Mouse (Mus musculus) heart, postnatal 0 days (tissue): Measurements from ENCODE around the gene Tmem242. TPM values are rescaled to one million over a fixed set of nuclear protein-coding genes. Genes with fewer than 3 reads are reported as not detected.

Source experiments
- ATAC-seq: fragments of 200-750 bp; cut with Nextera tagmentation; 2 replicates; pipeline ENCODE4 v1.8.0; 2017; ENCODE audit warnings: low read depth, moderate number of reproducible peaks, moderate library complexity; ENCODE audit not compliant: insufficient read depth
- DNase-seq: peaks from one replicate; pipeline ENCODE4 v3.0.0-alpha.2; 2016; ENCODE audit warnings: low spot score
- H3K27ac ChIP-seq: fragments of 300-500 bp; sonication (generic); 2 replicates; pipeline ENCODE4 v1.5.1; 2014; ENCODE audit warnings: low read depth, mild to moderate bottlenecking
- H3K27me3 ChIP-seq: fragments of 300-500 bp; sonication (generic); 2 replicates; pipeline ENCODE4 v1.6.1; 2014; ENCODE audit warnings: low read length, mixed read lengths; ENCODE audit not compliant: control insufficient read depth, insufficient read depth
- H3K36me3 ChIP-seq: fragments of 300-500 bp; sonication (generic); replicated peaks from 2 replicates; pipeline ENCODE4 v1.6.1; 2014; ENCODE audit warnings: low read length, mixed read lengths; ENCODE audit not compliant: control insufficient read depth, insufficient read depth
- H3K4me1 ChIP-seq: fragments of 300-500 bp; sonication (generic); 2 replicates; pipeline ENCODE4 v1.6.1; 2014; ENCODE audit warnings: antibody characterized with exemption; ENCODE audit not compliant: control insufficient read depth, insufficient read depth
- H3K4me2 ChIP-seq: fragments of 300-500 bp; sonication (generic); 2 replicates; pipeline ENCODE4 v1.6.1; 2014; ENCODE audit warnings: low read depth, mild to moderate bottlenecking, low read length, moderate library complexity
- H3K4me3 ChIP-seq: fragments of 300-500 bp; sonication (generic); 2 replicates; pipeline ENCODE4 v1.5.1; 2014; ENCODE audit warnings: low read depth, low read length
- H3K9ac ChIP-seq: fragments of 300-500 bp; sonication (generic); replicated peaks from 2 replicates; pipeline ENCODE4 v1.6.1; 2014; ENCODE audit warnings: low read depth, low read length, mixed read lengths
- H3K9me3 ChIP-seq: fragments of 300-500 bp; sonication (generic); replicated peaks from 2 replicates; pipeline ENCODE4 v1.6.1; 2016; ENCODE audit warnings: low read length; ENCODE audit not compliant: control insufficient read depth
- CTCF ChIP-seq: IDR thresholded peaks from 2 replicates; pipeline ENCODE4 v1.5.1; 2016; ENCODE audit warnings: antibody characterized with exemption, control low read depth, low read depth
- EP300 ChIP-seq: IDR thresholded peaks from 2 replicates; pipeline ENCODE4 v1.6.1; 2016; ENCODE audit warnings: antibody characterized with exemption, low read depth
- WGBS: fragments of 180-500 bp; shearing (Covaris S2); extraction: QIAGEN DNeasy Blood & Tissue Kit; methylation state at CpG from one replicate; pipeline ENCODE4 v1.1.7; 2014; 5-methylcytosine and 5-hydroxymethylcytosine counted together
- polyA plus RNA-seq: library from polyadenylated mRNA; unstranded; fragments of >200 nt; fragmentation: Nextera tagmentation; extraction: Ambion mirVana; gene quantifications from 2 replicates; pipeline ENCODE4 v1.2.1, GENCODE M21; 2015
- total RNA-seq: library from RNA; depleted of rRNA; stranded (reverse); fragments of >200 nt; gene quantifications from 2 replicates; pipeline ENCODE4 v1.2.3, GENCODE M21; 2014; ENCODE audit warnings: low replicate concordance

Gene Tmem242
- total and polyA plus RNA-seq, 2 experiments from 2014 or later = 81.7 to 150 TPM

- WGBS = 41% methylated on average over 6 of the region's 6 CpGs
- Histone ChIP-seq H3K4me3 (no peak overlapping the region), H3K4me2 (no peak overlapping the region)
Observed at GRCm38 (mm10) chr17:5407030-5407429, 33.0 kb downstream of the Tmem242 start.

GRCm38 (mm10) chr17:5406566-5406965 lies 33.5 kb downstream of the Tmem242 start:
- ATAC-seq = no peak
- DNase-seq = no peak
- no peak overlapping the region for H3K4me2 ChIP-seq
- peaks cover 15% of the 10 kb centered on the region for H3K36me3 ChIP-seq
- H3K27me3 ChIP-seq = peaks cover 8% of the 10 kb centered on the region
- H3K4me3 ChIP-seq = no peak overlapping the region
- WGBS = 27% methylated on average over 10 of the region's 10 CpGs
- H3K4me1 ChIP-seq = 0 out of 2 replicates have a peak, but pooled peaks cover 3% of the 10 kb centered on the region
- no peaks in the 10 kb centered on the region for H3K9me3 ChIP-seq
- no peak overlapping the region for H3K27ac ChIP-seq
- TF ChIP-seq CTCF = no peak
- H3K9ac ChIP-seq = no peak overlapping the region

More at GRCm38 (mm10) chr17:5407030-5407429, 33.0 kb downstream of the Tmem242 start:
- DNase-seq (no peak), ATAC-seq (no peak)
- Histone ChIP-seq H3K27ac (no peak overlapping the region), H3K9me3 (no peaks in the 10 kb centered on the region), H3K9ac (no peak overlapping the region), H3K27me3 (peaks cover 8% of the 10 kb centered on the region), H3K36me3 (peaks cover 15% of the 10 kb centered on the region), H3K4me1 (0 out of 2 replicates have a peak, but pooled peaks cover 3% of the 10 kb centered on the region)
- no peak for TF ChIP-seq CTCF
- no peak for TF ChIP-seq EP300

- H3K9ac ChIP-seq = no peak overlapping the region
- no peak for TF ChIP-seq EP300
- TF ChIP-seq CTCF = no peak
- no peak for ATAC-seq
- no peaks in the 10 kb centered on the region for H3K9me3 ChIP-seq
- no peak for DNase-seq
- H3K4me1 ChIP-seq = 0 out of 2 replicates have a peak, but pooled peaks cover 3% of the 10 kb centered on the region
- no peak overlapping the region for H3K27ac ChIP-seq
- no peak overlapping the region for H3K4me2 ChIP-seq
- H3K4me3 ChIP-seq = no peak overlapping the region
- H3K27me3 ChIP-seq = peaks cover 8% of the 10 kb centered on the region
- 87% methylated on average over 6 of the region's 6 CpGs for WGBS
- H3K36me3 ChIP-seq = no peaks in the 10 kb centered on the region
Observed at GRCm38 (mm10) chr17:5403885-5404284, 36.2 kb downstream of the Tmem242 start.

GRCm38 (mm10) chr17:5402624-5403023 lies 37.4 kb downstream of the Tmem242 start:
- TF ChIP-seq CTCF (peak; percentile 91), EP300 (no peak)
- H3K27ac ChIP-seq = no peak overlapping the region
- no peak overlapping the region for H3K4me3 ChIP-seq
- peak overlapping the region; percentile 37 for H3K4me2 ChIP-seq
- WGBS = 26% methylated on average over 8 of the region's 8 CpGs
- 0 out of 2 replicates have a peak, but pooled peaks cover 3% of the 10 kb centered on the region for H3K4me1 ChIP-seq
- no peaks in the 10 kb centered on the region for H3K9me3 ChIP-seq
- H3K36me3 ChIP-seq = no peaks in the 10 kb centered on the region
- H3K27me3 ChIP-seq = peaks cover 8% of the 10 kb centered on the region
- peak; percentile 70 for DNase-seq
- ATAC-seq = peak; percentile 92
- H3K9ac ChIP-seq = no peak overlapping the region

GRCm38 (mm10) chr17:5402069-5402468 lies 38.0 kb downstream of the Tmem242 start:
- H3K36me3 ChIP-seq = no peaks in the 10 kb centered on the region
- H3K4me1 ChIP-seq = 0 out of 2 replicates have a peak, but pooled peaks cover 3% of the 10 kb centered on the region
- WGBS = 7% methylated on average over 9 of the region's 9 CpGs
- peak overlapping the region; percentile 37 for H3K4me2 ChIP-seq
- H3K4me3 ChIP-seq = no peak overlapping the region
- H3K9ac ChIP-seq = no peak overlapping the region
- ATAC-seq (peak; percentile 73), DNase-seq (peak; percentile 53)
- no peak overlapping the region for H3K27ac ChIP-seq
- TF ChIP-seq CTCF (peak; percentile 80), EP300 (no peak)
- no peaks in the 10 kb centered on the region for H3K9me3 ChIP-seq
- peaks cover 8% of the 10 kb centered on the region for H3K27me3 ChIP-seq

GRCm38 (mm10) chr17:5401288-5401687 lies 38.8 kb downstream of the Tmem242 start:
- Histone ChIP-seq H3K27me3 (peaks cover 8% of the 10 kb centered on the region), H3K9me3 (no peaks in the 10 kb centered on the region), H3K27ac (no peak overlapping the region), H3K36me3 (no peaks in the 10 kb centered on the region), H3K9ac (no peak overlapping the region), H3K4me3 (no peak overlapping the region), H3K4me2 (no peak overlapping the region), H3K4me1 (0 out of 2 replicates have a peak, but pooled peaks cover 3% of the 10 kb centered on the region)
- no peak for DNase-seq
- 85% methylated on average over 10 of the region's 10 CpGs for WGBS
- no peak for TF ChIP-seq CTCF
- no peak for TF ChIP-seq EP300
- no peak for ATAC-seq
